Mouse (Mus musculus) embryonic facial prominence, embryonic 10.5 days (tissue): ENCODE results near the gene Nckap1l. TPM values are rescaled to one million over a fixed set of nuclear protein-coding genes. Genes with fewer than 3 reads are reported as not detected.

ENCODE experiments used
- DNase-seq: peaks from one replicate; pipeline ENCODE4 v3.0.0-alpha.2; 2017; ENCODE audit warnings: low spot score
- H3K27ac ChIP-seq: fragments of 300-500 bp; sonication (generic); replicated peaks from 2 replicates; pipeline ENCODE4 v1.5.1; 2016; ENCODE audit warnings: mild to moderate bottlenecking
- H3K27me3 ChIP-seq: fragments of 300-500 bp; sonication (generic); replicated peaks from 2 replicates; pipeline ENCODE4 v1.6.1; 2016; ENCODE audit warnings: low read depth, mild to moderate bottlenecking; ENCODE audit not compliant: poor library complexity, severe bottlenecking
- H3K36me3 ChIP-seq: fragments of 300-500 bp; sonication (generic); replicated peaks from 2 replicates; pipeline ENCODE4 v1.6.1; 2016; ENCODE audit warnings: mild to moderate bottlenecking, moderate library complexity
- H3K4me1 ChIP-seq: fragments of 300-500 bp; sonication (generic); 2 replicates; pipeline ENCODE4 v1.6.1; 2016
- H3K4me3 ChIP-seq: fragments of 300-500 bp; sonication (generic); 2 replicates; pipeline ENCODE4 v1.5.1; 2016; ENCODE audit warnings: mild to moderate bottlenecking, moderate library complexity
- H3K9me3 ChIP-seq: fragments of 300-500 bp; sonication (generic); 2 replicates; pipeline ENCODE4 v1.6.1; 2016; ENCODE audit warnings: mild to moderate bottlenecking
- WGBS: fragments of 180-500 bp; shearing (Covaris S2); methylation state at CpG from one replicate; pipeline ENCODE4 v1.1.7; 2016; 5-methylcytosine and 5-hydroxymethylcytosine counted together
- polyA plus RNA-seq: library from polyadenylated mRNA; unstranded; fragments of >200 nt; fragmentation: Nextera tagmentation; extraction: Ambion mirVana; gene quantifications from 2 replicates; pipeline ENCODE4 v1.2.1, GENCODE M21; 2016

Gene Nckap1l
- polyA plus RNA-seq, 1 experiment from 2014 or later, result 1.1 TPM

DNA sequence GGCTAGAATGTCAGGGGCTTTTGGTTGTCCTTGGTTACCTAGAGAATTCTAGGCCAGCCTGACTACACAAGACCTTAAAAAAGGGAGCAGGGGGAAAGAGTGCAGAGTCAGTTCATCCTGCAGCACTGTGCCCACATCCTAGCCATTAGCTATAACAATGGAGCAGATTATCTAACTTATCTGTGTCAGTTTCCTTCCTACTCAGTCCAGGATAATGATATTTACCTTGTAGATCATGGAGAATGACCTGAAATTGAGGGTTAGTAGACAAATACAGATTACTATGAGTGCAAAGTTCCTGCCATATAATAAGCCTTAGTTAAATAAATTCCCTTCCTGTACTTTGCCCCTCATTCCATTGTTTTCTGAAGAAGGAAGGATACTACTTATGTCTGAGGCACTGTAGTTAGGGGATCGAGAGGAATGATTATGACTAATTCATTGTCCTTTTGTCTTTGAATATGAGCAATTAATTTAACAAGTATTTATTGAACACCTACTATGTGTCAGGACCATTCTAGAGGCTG lies 25.5 kb downstream of the Nckap1l start:
- H3K4me3 ChIP-seq, result no peak overlapping the region
- no peaks in the 10 kb centered on the region for H3K9me3 ChIP-seq
- WGBS, result 76% methylated on average over 1 of the region's 1 CpGs
- no peaks in the 10 kb centered on the region for H3K27me3 ChIP-seq
- no peak for DNase-seq
- H3K4me1 ChIP-seq, result 0 out of 2 replicates have a peak, but pooled peaks cover under 1% of the 10 kb centered on the region
- no peaks in the 10 kb centered on the region for H3K36me3 ChIP-seq
- H3K27ac ChIP-seq, result no peak overlapping the region

DNA sequence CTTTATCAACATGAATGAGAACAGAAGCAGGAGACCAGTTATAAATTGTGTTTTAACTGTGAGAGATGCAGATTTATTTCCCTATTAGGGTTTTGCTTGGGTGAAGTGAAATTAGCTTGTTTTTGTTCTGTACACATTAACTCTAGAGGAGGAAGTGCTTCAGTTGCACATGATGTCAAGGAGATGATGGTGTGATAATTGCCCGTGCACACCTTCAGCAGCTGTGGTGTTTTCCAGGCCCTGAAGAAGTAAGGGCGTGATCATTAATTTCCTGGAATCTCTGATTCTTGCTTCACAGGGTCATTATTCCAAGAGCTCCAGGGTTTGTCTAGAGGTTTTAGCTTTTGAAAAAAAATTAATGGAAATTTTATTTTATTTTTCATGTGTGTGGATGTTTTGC lies 26.5 kb downstream of the Nckap1l start:
- Histone ChIP-seq H3K27me3 (no peaks in the 10 kb centered on the region), H3K36me3 (no peaks in the 10 kb centered on the region), H3K9me3 (no peaks in the 10 kb centered on the region), H3K27ac (no peak overlapping the region), H3K4me1 (peaks cover 5% of the 10 kb centered on the region; the same call in 1 of the 2 replicates), H3K4me3 (no peak overlapping the region)
- 89% methylated on average over 2 of the region's 2 CpGs for WGBS
- DNase-seq, result no peak

DNA sequence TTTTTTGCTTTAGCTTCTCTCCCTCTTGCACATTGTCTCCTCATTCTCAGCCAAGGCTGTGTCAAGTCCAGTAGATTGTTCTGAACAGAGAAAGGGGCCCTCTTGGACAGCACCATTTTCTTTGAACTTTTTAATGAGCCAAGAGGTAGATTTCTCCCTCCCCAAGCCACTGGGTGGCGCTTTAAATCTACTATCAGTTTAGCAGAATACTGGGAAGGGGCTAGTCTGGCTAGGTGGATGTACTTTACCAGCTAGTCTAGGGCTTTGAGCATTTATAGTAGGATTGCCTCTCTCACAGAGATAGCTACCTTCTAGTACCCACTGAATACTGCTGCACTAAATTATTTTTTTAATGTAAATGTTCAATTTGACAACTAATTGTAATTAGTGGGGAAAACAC lies 28.9 kb downstream of the Nckap1l start:
- Histone ChIP-seq H3K27ac (no peak overlapping the region), H3K4me3 (no peak overlapping the region), H3K4me1 (peaks cover 7% of the 10 kb centered on the region), H3K9me3 (no peaks in the 10 kb centered on the region), H3K36me3 (no peaks in the 10 kb centered on the region), H3K27me3 (no peaks in the 10 kb centered on the region)
- DNase-seq, result peak; percentile 57
- 2% methylated on average over 1 of the region's 1 CpGs for WGBS

DNA sequence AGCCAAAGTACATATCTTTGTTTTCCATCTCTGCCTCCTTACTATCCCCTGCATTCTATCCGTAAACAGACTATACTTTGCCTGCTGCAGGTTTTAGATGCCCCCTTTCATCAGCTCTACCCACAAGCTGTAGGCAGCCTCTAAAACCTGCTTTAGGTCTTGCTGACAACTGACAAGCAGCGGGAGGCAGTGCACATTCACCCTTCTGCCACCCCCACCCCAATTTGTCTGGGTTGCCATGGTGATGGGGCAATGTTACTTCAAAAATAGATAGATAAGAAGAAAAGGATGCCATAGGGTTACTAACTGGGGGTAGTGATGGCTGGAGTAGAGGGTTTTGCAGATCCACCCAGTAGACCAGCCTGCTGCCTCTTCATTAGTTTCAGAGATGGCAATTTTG lies 30.9 kb downstream of the Nckap1l start:
- Histone ChIP-seq H3K27me3 (no peaks in the 10 kb centered on the region), H3K9me3 (no peaks in the 10 kb centered on the region), H3K4me1 (peaks cover 7% of the 10 kb centered on the region), H3K36me3 (no peaks in the 10 kb centered on the region), H3K4me3 (no peak overlapping the region), H3K27ac (no peak overlapping the region)
- 73% methylated on average over 2 of the region's 2 CpGs for WGBS
- DNase-seq, result no peak

DNA sequence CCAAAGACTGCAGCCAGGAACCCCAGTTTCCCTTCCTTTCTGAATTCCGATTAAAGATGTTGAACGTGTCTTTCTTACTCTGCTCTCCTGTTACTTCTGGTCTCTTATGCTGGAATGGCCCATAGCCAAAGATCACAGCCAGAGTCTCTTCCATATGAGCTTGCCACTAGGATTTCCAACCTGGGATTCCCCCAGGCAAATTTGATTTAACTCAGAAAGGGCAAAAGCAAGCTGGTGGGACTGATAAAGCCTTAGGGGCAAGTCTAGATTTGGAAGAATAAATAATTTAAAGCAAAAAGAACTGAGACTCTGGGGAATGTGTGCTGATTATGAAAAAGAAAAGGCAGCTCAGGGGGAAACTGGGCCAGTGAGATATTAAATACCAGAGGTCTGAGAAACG lies 31.5 kb downstream of the Nckap1l start:
- H3K27me3 ChIP-seq, result no peaks in the 10 kb centered on the region
- no peaks in the 10 kb centered on the region for H3K36me3 ChIP-seq
- H3K4me3 ChIP-seq, result no peak overlapping the region
- DNase-seq, result no peak
- peaks cover 7% of the 10 kb centered on the region for H3K4me1 ChIP-seq
- no peaks in the 10 kb centered on the region for H3K9me3 ChIP-seq
- 71% methylated on average over 3 of the region's 3 CpGs for WGBS
- H3K27ac ChIP-seq, result no peak overlapping the region

DNA sequence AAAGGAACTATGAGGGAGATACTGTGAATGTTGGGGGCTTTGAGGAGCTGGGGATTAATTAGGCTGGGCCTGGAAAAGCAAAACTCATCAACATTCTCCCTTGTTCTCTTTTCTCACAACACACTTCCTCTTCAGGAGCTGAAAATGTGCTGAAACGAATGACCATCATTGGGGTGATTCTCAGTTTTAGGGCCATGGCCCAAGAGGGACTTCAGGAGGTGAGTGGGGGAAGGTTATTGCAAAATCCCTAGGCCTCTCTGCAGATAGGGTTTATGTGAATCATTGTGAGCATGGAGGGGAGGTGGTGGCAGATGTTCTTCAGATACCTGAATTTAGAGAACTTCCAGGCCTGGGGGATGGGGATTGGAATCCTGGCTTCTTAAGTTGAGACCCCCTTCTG lies 33.1 kb downstream of the Nckap1l start:
- Histone ChIP-seq H3K36me3 (no peaks in the 10 kb centered on the region), H3K27ac (no peak overlapping the region), H3K4me1 (peaks cover 7% of the 10 kb centered on the region), H3K27me3 (no peaks in the 10 kb centered on the region), H3K9me3 (no peaks in the 10 kb centered on the region), H3K4me3 (no peak overlapping the region)
- DNase-seq, result no peak
- WGBS, result 53% methylated on average over 1 of the region's 1 CpGs

DNA sequence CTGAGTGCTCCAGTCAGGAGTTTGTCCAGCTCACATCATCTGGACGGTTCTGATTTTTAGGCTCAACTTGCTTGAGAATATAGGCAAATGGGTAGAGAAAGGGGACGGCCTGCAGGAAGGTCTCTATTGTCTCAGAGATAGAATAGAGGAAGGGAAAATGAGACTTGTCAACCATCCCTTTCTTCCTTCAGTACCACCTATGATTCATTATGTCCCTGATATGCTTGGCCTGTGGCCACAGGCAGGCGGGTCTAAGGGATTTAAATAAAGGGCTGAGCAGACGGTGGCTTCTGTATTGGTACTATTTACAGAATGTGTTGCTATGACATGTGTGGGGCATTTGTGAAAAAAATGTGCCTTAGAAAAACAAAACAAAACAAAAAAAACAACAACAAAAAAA lies 34.7 kb downstream of the Nckap1l start:
- DNase-seq, result no peak
- WGBS, result 73% methylated on average over 4 of the region's 4 CpGs

DNA sequence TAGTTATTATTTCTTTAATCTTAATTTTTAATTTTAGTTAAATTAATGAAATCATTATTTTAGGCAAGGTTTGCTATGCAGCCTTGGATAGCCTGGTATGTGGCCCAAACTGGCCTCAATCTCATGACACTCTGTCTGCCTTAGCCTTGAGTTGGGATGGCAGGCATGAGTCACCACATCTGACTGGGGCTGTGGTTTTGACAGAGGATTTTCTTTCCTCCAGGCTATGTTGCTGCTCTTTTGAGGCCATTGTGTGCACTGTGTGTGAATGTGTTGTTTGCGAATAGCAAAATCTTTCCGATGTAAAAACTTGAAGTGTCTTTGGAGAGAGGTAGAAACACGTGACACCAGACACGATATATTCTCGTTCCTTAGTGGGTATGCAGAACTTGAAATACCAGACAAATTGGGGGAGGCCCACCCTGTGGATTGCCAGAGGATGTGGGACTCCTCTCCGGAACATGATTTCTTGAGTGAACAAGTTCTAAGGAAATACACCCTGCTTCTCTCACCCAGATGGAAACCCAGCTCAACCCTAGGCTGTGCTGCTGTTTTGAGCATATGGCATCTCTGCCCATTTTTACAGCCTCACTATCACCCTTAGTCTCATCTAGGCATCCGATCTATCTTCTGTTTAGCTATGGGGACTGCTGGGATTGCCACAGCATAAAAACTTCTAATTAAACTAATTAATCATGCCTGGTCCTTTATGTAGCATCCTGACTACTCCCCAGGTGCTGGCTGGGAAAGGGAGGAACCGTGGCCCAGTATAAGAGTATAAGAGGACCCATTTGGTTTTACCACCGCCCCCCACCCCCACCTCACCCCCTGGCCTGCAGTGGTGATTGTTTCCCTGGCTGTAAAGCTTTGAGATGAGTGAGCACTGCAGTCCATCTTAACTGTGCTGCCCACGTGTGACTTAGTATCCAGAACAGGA lies 42.9 kb downstream of the Nckap1l start:
- no peak overlapping the region for H3K27ac ChIP-seq
- H3K9me3 ChIP-seq, result no peaks in the 10 kb centered on the region
- H3K36me3 ChIP-seq, result no peaks in the 10 kb centered on the region
- no peak overlapping the region for H3K4me3 ChIP-seq
- WGBS, result 75% methylated on average over 10 of the region's 10 CpGs
- DNase-seq, result no peak
- H3K4me1 ChIP-seq, result peaks cover 45% of the 10 kb centered on the region
- peaks cover 37% of the 10 kb centered on the region for H3K27me3 ChIP-seq

More for the DNA sequence above, 34.7 kb downstream of the Nckap1l start:
- H3K9me3 ChIP-seq, result no peaks in the 10 kb centered on the region
- H3K4me3 ChIP-seq, result no peak overlapping the region
- no peak overlapping the region for H3K27ac ChIP-seq
- H3K27me3 ChIP-seq, result no peaks in the 10 kb centered on the region
- peaks cover 14% of the 10 kb centered on the region for H3K4me1 ChIP-seq
- H3K36me3 ChIP-seq, result no peaks in the 10 kb centered on the region

DNA sequence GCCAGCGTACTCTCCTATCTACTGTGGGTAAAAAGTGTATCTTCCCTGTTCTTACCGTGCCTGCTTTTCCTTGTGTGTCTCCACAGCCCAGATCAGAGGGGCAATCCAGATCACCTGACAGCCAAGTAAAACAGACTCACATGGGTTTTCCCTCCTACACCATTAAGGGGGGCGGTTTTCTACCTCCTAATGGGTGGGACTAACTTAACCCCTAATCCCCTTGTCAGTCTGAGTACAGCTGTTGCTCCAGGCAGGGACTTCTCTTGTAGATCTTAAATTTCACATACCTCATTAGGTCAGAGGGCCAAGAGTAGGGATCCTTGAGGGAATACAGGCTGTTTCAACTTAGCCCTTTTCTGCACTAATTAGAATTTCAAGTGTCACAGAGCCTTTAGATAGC lies 44.6 kb downstream of the Nckap1l start:
- Histone ChIP-seq H3K4me3 (no peak overlapping the region), H3K27me3 (peaks cover 54% of the 10 kb centered on the region), H3K36me3 (no peaks in the 10 kb centered on the region), H3K9me3 (no peaks in the 10 kb centered on the region), H3K4me1 (peaks cover 50% of the 10 kb centered on the region), H3K27ac (0 out of 2 replicates have a peak overlapping the region, but pooled peaks have one; percentile 30)
- WGBS, result 28% methylated on average over 3 of the region's 3 CpGs
- peak; percentile 55 for DNase-seq

DNA sequence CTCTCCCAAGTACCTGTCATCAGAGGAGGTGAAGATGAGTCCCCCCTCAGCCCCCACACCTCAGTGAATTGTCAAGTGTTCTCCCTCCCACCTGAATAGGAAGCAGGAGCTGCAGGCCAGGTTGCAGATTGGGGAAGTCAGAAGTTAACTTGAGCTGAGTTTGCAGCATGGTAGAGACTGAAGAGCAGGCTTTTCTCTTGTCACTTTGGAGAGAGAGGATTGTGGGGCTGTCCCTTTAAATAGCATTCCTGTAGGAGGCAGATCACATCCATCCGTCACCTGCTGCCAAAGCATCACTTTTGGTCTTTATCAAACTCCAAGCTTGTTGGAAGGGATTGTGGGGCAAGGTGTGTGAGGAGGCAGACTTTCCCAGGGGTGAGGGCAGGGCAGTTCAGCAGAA lies 47.1 kb downstream of the Nckap1l start:
- no peak overlapping the region for H3K27ac ChIP-seq
- 61% methylated on average over 1 of the region's 1 CpGs for WGBS
- H3K27me3 ChIP-seq, result peaks cover 73% of the 10 kb centered on the region
- no peak for DNase-seq
- H3K4me1 ChIP-seq, result peaks cover 51% of the 10 kb centered on the region
- H3K9me3 ChIP-seq, result no peaks in the 10 kb centered on the region
- H3K36me3 ChIP-seq, result no peaks in the 10 kb centered on the region
- no peak overlapping the region for H3K4me3 ChIP-seq

DNA sequence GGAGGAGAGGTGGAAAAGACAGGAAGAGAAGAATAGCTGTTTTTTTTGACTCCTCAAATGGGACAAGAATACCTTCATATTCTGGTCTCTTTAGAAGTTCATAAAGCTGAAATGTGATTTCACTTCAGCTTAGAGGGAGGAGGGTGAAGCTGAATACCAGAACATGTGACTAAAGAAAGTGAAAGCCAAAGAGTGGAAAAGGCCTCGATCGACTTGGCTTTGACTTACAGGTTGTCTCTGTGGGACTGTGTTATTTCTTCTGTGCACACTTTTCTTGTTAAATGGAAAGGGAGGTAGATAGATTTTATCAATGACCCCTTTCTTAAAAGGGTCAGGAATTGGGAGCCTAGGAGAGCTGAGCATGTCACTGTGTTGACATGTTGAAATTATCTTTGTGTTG lies 47.6 kb downstream of the Nckap1l start:
- Histone ChIP-seq H3K4me3 (no peak overlapping the region), H3K9me3 (no peaks in the 10 kb centered on the region), H3K36me3 (no peaks in the 10 kb centered on the region), H3K27ac (no peak overlapping the region), H3K4me1 (peaks cover 51% of the 10 kb centered on the region), H3K27me3 (peaks cover 77% of the 10 kb centered on the region)
- whole genome bisulfite sequencing, result 62% methylated on average over 2 of the region's 2 CpGs
- no peak for DNase-seq

DNA sequence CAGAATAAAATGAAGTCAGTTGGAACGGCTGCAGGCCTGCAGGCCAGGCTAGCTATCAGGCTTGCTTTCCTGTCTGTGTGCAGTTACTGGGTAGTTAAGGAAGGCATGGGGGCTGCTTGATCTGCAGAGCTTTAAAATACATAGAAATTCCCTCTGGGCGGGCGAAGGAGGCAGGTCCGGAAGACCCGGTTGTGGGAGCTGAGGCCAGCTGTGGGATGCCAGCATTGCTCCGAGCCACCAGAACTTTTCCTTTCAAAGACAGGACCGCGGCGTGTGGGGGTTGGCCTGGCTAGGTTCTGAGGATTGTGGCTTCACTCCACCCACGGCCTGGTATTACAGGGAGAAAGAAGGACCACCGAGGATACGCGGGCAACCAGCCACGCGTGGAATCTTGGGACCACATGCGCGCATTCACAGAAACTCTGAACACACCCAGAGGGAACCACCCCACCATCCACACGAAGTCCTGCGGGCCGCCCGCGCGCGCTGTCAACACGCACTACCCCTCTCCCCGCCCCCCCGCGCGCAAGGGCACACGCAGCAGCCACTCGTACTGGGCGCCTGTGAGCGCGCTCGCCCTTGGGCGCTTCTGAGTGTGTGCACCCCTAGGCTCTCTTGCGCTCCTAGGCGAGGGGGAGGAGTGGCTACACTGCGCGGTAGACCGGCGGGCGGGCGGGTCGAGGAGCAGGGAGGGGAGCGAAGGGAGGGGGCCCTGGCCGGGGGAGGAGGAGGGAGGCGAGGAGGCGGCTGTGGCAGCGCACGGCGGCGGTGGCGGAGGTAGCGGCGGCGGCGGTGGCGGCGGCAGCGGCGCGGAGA lies 49.0 kb downstream of the Nckap1l start, which contains the start of gene Pde1b:
Gene Pde1b (plus strand): TSS at position 600 of the 816 bp plus-strand sequence.
- H3K36me3 ChIP-seq, result no peaks in the 10 kb centered on the region
- peaks cover 79% of the 10 kb centered on the region for H3K27me3 ChIP-seq
- peak; percentile 82 for DNase-seq
- H3K27ac ChIP-seq, result peak within 1 kb of the TSS; percentile 77
- 1% methylated on average over 61 of the region's 63 CpGs for WGBS
- no peaks in the 10 kb centered on the region for H3K9me3 ChIP-seq
- H3K4me3 ChIP-seq, result peak within 1 kb of the TSS; percentile 69
- peaks cover 39% of the 10 kb centered on the region for H3K4me1 ChIP-seq
